Mouse (Mus musculus): ENCODE results near the gene Fam155a. TPM values are rescaled to one million over a fixed set of nuclear protein-coding genes. Genes with fewer than 3 reads are reported as not detected.

Fam155a gene
- polyA plus RNA-seq, 1 experiment = not detected

DNA sequence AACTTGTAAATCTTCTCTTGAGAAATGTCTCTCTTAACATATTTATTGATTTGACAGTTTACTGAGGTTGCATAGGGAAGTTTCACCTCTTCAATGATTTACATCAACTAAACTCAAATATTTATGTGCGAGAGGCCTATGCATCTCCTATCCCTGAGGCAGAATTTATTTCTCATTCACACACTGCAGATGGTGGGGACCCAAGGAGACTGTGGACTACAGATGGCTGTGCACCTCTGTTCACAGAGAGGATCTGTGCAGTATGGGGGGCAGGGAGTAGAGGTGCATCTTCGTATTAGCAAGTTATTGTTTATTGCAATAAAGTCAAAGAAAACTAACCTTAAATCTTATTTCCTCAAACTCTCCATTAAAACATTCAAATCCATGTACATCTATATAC lies 346.9 kb downstream of the Fam155a start:
- Histone ChIP-seq H3K79me2 (ENCODE audit: control insufficient read depth, insufficient read depth) (no peaks in the 10 kb centered on the region), H3K36me3 (ENCODE audit: control insufficient read depth, insufficient read depth) (no peaks in the 10 kb centered on the region), H3K27me3 (ENCODE audit: control insufficient read depth, insufficient read depth, insufficient read length) (no peaks in the 10 kb centered on the region), H3ac (ENCODE audit: control insufficient read depth, insufficient read length) (no peak overlapping the region), H3K4me3 (no peak overlapping the region), H3K4me2 (ENCODE audit: low read depth) (no peak overlapping the region)
- TF ChIP-seq MYOD1 (IDR thresholded peaks at IDR 0.05; ENCODE audit: control insufficient read depth in 1 of 3, insufficient read length in 2 of 3, low read depth in 2 of 3) (no peak), CEBPB (IDR thresholded peaks at IDR 0.05; ENCODE audit: insufficient read depth, poor library complexity, severe bottlenecking) (no peak), SRF (IDR thresholded peaks at IDR 0.05; ENCODE audit: control insufficient read depth, insufficient read length, low read depth) (no peak), TCF12 (IDR thresholded peaks at IDR 0.05; ENCODE audit: insufficient read depth, poor library complexity, severe bottlenecking) (no peak), USF1 (IDR thresholded peaks at IDR 0.05; ENCODE audit: low read depth) (no peak), MAX (IDR thresholded peaks at IDR 0.05; ENCODE audit: low read depth) (no peak), MYOG (IDR thresholded peaks at IDR 0.05; ENCODE audit: control insufficient read depth in 1 of 3, insufficient read depth in 1 of 3, insufficient read length in 2 of 3, low read depth in 2 of 3) (no peak), E2F4 (IDR thresholded peaks at IDR 0.05; ENCODE audit: insufficient read depth) (no peak), TCF3 (IDR thresholded peaks at IDR 0.05; ENCODE audit: insufficient read length, low read depth) (no peak), POLR2A (IDR thresholded peaks at IDR 0.05; ENCODE audit: insufficient read length, low read depth) (no peak), REST (IDR thresholded peaks at IDR 0.05; ENCODE audit: insufficient read depth, insufficient read length) (no peak), POLR2AphosphoS2 (IDR thresholded peaks at IDR 0.05; ENCODE audit: insufficient read length, low read depth) (no peak)

DNA sequence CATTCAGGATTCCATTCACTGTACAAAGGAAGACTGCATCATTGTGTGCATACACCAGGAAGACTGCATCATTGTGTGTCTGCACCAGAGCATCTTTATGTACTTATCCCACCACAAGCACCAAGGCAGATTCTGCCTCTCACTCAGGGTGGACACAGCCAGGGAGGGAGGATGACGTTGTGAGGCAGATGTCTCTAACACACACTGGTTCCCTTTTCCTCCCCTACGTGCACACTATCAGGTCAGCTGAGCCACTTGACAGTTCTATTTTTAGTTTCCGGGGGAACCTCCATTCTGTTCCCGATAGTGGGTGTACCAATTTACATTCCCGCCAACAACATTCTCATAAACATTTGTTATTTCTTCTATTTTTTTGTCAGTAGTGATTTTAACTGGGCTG lies 347.4 kb downstream of the Fam155a start:
- H3K36me3 ChIP-seq (ENCODE audit: control insufficient read depth, insufficient read depth) = no peaks in the 10 kb centered on the region
- no peak overlapping the region for H3K4me3 ChIP-seq
- H3K79me2 ChIP-seq (ENCODE audit: control insufficient read depth, insufficient read depth) = no peaks in the 10 kb centered on the region
- H3ac ChIP-seq (ENCODE audit: control insufficient read depth, insufficient read length) = no peak overlapping the region
- H3K27me3 ChIP-seq (ENCODE audit: control insufficient read depth, insufficient read depth, insufficient read length) = no peaks in the 10 kb centered on the region
- H3K4me2 ChIP-seq (ENCODE audit: low read depth) = no peak overlapping the region
- TF ChIP-seq SRF (IDR thresholded peaks at IDR 0.05; ENCODE audit: control insufficient read depth, insufficient read length, low read depth) (no peak), REST (IDR thresholded peaks at IDR 0.05; ENCODE audit: insufficient read depth, insufficient read length) (no peak), USF1 (IDR thresholded peaks at IDR 0.05; ENCODE audit: low read depth) (no peak), POLR2A (IDR thresholded peaks at IDR 0.05; ENCODE audit: insufficient read length, low read depth) (no peak), POLR2AphosphoS2 (IDR thresholded peaks at IDR 0.05; ENCODE audit: insufficient read length, low read depth) (no peak), MAX (IDR thresholded peaks at IDR 0.05; ENCODE audit: low read depth) (no peak), MYOG (IDR thresholded peaks at IDR 0.05; ENCODE audit: control insufficient read depth in 1 of 3, insufficient read depth in 1 of 3, insufficient read length in 2 of 3, low read depth in 2 of 3) (no peak), E2F4 (IDR thresholded peaks at IDR 0.05; ENCODE audit: insufficient read depth) (no peak), TCF12 (IDR thresholded peaks at IDR 0.05; ENCODE audit: insufficient read depth, poor library complexity, severe bottlenecking) (no peak), CEBPB (IDR thresholded peaks at IDR 0.05; ENCODE audit: insufficient read depth, poor library complexity, severe bottlenecking) (no peak), MYOD1 (IDR thresholded peaks at IDR 0.05; ENCODE audit: control insufficient read depth in 1 of 3, insufficient read length in 2 of 3, low read depth in 2 of 3) (no peak), TCF3 (IDR thresholded peaks at IDR 0.05; ENCODE audit: insufficient read length, low read depth) (no peak)

DNA sequence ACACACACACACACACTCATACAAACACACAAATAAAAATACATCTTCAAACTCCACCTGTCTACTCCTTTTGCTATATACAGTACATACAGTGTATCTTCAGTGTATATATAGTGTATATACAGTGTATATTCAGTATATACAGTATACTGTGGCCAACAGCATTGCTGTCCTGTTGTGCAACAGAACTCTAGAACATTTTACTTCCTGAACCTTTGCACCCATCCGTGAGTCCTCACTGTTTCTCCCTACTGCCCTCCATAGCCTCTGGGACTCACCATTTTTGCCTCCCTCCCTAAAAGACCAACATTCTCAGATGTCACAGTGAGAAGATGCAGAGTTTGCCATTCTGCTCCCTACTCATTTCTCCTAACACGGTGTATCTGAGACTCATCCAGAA lies 347.8 kb downstream of the Fam155a start:
- H3K79me2 ChIP-seq (ENCODE audit: control insufficient read depth, insufficient read depth) = no peaks in the 10 kb centered on the region
- no peaks in the 10 kb centered on the region for H3K36me3 ChIP-seq (ENCODE audit: control insufficient read depth, insufficient read depth)
- no peak for TF ChIP-seq REST (IDR thresholded peaks at IDR 0.05; ENCODE audit: insufficient read depth, insufficient read length)
- no peak for TF ChIP-seq TCF3 (IDR thresholded peaks at IDR 0.05; ENCODE audit: insufficient read length, low read depth)
- no peak for TF ChIP-seq TCF12 (IDR thresholded peaks at IDR 0.05; ENCODE audit: insufficient read depth, poor library complexity, severe bottlenecking)
- no peak for TF ChIP-seq MAX (IDR thresholded peaks at IDR 0.05; ENCODE audit: low read depth)
- no peak overlapping the region for H3K4me2 ChIP-seq (ENCODE audit: low read depth)
- H3K27me3 ChIP-seq (ENCODE audit: control insufficient read depth, insufficient read depth, insufficient read length) = no peaks in the 10 kb centered on the region
- no peak overlapping the region for H3K4me3 ChIP-seq
- no peak overlapping the region for H3ac ChIP-seq (ENCODE audit: control insufficient read depth, insufficient read length)

DNA sequence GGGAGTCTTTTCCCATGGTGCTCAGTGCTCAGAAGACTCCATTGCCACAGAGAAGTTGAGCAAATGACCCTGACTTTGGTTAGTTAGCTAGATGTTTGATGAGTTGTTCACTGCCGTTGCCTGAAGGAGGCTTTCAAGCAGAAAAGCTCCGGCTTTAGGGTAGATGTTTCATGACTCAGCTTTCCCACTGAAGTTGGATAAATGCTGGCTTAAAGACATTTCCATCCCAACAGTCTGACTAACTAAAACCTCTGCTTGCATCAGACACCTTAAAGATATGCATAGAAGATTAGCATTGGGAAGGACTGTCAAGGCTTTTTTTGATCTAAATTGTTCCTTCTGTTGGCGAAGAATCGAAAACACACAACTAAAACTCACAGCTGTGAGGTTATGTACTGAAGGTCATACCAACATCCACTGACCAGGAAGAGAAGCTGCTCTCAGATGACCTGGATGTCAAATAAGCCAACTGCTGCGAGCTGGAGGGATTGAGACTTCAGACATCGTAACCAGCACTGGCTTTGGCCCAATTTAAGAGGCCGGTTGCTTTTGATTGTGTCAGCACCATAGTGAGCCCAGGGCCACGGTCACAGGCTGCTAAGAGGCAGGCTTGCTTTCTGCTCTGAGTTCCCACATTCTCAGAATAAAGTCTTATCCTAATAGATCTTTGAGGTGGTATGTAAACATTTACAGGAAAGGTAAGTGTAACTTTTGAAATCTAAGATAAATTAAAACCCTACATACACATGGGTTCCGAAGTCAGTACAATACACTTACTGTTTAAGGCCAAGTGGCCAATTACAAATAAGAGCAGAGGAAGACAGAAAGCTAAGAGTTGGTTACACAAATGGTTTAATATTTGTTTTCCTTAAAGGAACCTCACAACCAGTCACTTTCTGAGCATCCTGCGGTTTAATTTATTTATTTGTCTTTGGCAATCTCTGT lies 351.8 kb downstream of the Fam155a start:
- no peak overlapping the region for H3K4me3 ChIP-seq
- H3K36me3 ChIP-seq (ENCODE audit: control insufficient read depth, insufficient read depth) = no peaks in the 10 kb centered on the region
- H3K79me2 ChIP-seq (ENCODE audit: control insufficient read depth, insufficient read depth) = no peaks in the 10 kb centered on the region
- no peak overlapping the region for H3K4me2 ChIP-seq (ENCODE audit: low read depth)
- TF ChIP-seq POLR2A (IDR thresholded peaks at IDR 0.05; ENCODE audit: insufficient read length, low read depth) (no peak), TCF3 (IDR thresholded peaks at IDR 0.05; ENCODE audit: insufficient read length, low read depth) (no peak), REST (IDR thresholded peaks at IDR 0.05; ENCODE audit: insufficient read depth, insufficient read length) (no peak), MYOD1 (IDR thresholded peaks at IDR 0.05; ENCODE audit: control insufficient read depth in 1 of 3, insufficient read length in 2 of 3, low read depth in 2 of 3) (no peak), POLR2AphosphoS2 (IDR thresholded peaks at IDR 0.05; ENCODE audit: insufficient read length, low read depth) (no peak), MYOG (IDR thresholded peaks at IDR 0.05; ENCODE audit: control insufficient read depth in 1 of 3, insufficient read depth in 1 of 3, insufficient read length in 2 of 3, low read depth in 2 of 3) (no peak), CEBPB (IDR thresholded peaks at IDR 0.05; ENCODE audit: insufficient read depth, poor library complexity, severe bottlenecking) (no peak), SRF (IDR thresholded peaks at IDR 0.05; ENCODE audit: control insufficient read depth, insufficient read length, low read depth) (no peak)
- H3ac ChIP-seq (ENCODE audit: control insufficient read depth, insufficient read length) = no peak overlapping the region
- no peaks in the 10 kb centered on the region for H3K27me3 ChIP-seq (ENCODE audit: control insufficient read depth, insufficient read depth, insufficient read length)

Measured in myocyte (in vitro differentiated cells).